Mouse (Mus musculus) midbrain, embryonic 15.5 days (tissue): ENCODE measurements around the gene Gm20388. TPM values are rescaled to one million over a fixed set of nuclear protein-coding genes. Genes with fewer than 3 reads are reported as not detected.

Experiments
- ATAC-seq: fragments of 200-750 bp; cut with Nextera tagmentation; replicated peaks from 2 replicates; pipeline ENCODE4 v1.8.0; 2017; ENCODE audit warnings: moderate TSS enrichment
- H3K27ac ChIP-seq: fragments of 300-500 bp; sonication (generic); 2 replicates; pipeline ENCODE4 v1.5.1; 2015; ENCODE audit warnings: mild to moderate bottlenecking, inconsistent platforms
- H3K27me3 ChIP-seq: fragments of 300-500 bp; sonication (generic); replicated peaks from 2 replicates; pipeline ENCODE4 v1.6.1; 2015; ENCODE audit warnings: inconsistent platforms
- H3K36me3 ChIP-seq: fragments of 300-500 bp; sonication (generic); replicated peaks from 2 replicates; pipeline ENCODE4 v1.6.1; 2015; ENCODE audit warnings: inconsistent platforms
- H3K4me1 ChIP-seq: fragments of 300-500 bp; sonication (generic); 2 replicates; pipeline ENCODE4 v1.6.1; 2015; ENCODE audit warnings: inconsistent platforms
- H3K4me2 ChIP-seq: fragments of 300-500 bp; sonication (generic); 2 replicates; pipeline ENCODE4 v1.6.1; 2015; ENCODE audit warnings: inconsistent platforms, mild to moderate bottlenecking, moderate library complexity
- H3K4me3 ChIP-seq: fragments of 300-500 bp; sonication (generic); 2 replicates; pipeline ENCODE4 v1.5.1; 2015; ENCODE audit warnings: mild to moderate bottlenecking, inconsistent platforms
- H3K9ac ChIP-seq: fragments of 300-500 bp; sonication (generic); 2 replicates; pipeline ENCODE4 v1.6.1; 2015; ENCODE audit warnings: mild to moderate bottlenecking, inconsistent platforms
- H3K9me3 ChIP-seq: fragments of 300-500 bp; sonication (generic); 2 replicates; pipeline ENCODE4 v1.6.1; 2016; ENCODE audit warnings: inconsistent platforms
- WGBS: fragments of 180-500 bp; shearing (Covaris S2); methylation state at CpG from one replicate; pipeline ENCODE4 v1.1.7; 2015; ENCODE audit warnings: mixed read lengths; 5-methylcytosine and 5-hydroxymethylcytosine counted together
- polyA plus RNA-seq: library from polyadenylated mRNA; unstranded; fragments of >200 nt; fragmentation: Nextera tagmentation; extraction: Ambion mirVana; gene quantifications from 2 replicates; pipeline ENCODE4 v1.2.1, GENCODE M21; 2015

Gene Gm20388
- polyA plus RNA-seq, 1 experiment from 2014 or later, result 5.6 TPM

- Histone ChIP-seq H3K27me3 (no peaks in the 10 kb centered on the region), H3K36me3 (peaks cover 10% of the 10 kb centered on the region; the same call in 1 of the 2 replicates), H3K4me1 (no peaks in the 10 kb centered on the region), H3K9ac (no peak overlapping the region), H3K4me3 (no peak overlapping the region), H3K9me3 (no peaks in the 10 kb centered on the region), H3K27ac (no peak overlapping the region), H3K4me2 (no peak overlapping the region)
- ATAC-seq, result no peak
- WGBS, result 78% methylated on average over 6 of the region's 6 CpGs
These were observed 2111.6 kb downstream of the Gm20388 start for GRCm38 (mm10) chr8:122022274-122022673.

DNA sequence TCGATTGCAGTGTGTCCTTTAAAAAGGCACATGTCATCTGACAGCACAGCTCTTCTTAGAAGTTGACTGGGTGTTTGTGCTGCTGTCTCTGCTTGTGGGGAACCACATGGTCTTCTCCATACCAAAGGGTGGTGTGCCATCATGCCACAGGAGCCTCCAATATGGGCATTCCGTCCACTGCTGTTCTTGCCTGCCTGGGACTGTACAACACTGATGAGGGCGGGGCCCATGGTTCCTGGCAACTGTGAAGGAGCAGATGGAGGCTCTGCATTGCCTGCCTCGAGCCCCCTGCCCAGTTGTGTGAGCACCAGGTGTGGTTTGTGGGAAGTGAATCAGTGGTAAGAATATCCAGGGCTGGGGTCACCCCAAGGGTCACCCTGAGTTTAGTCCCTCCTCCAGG is 2112.1 kb downstream of the Gm20388 start:
- H3K27ac ChIP-seq, result no peak overlapping the region
- no peaks in the 10 kb centered on the region for H3K27me3 ChIP-seq
- no peaks in the 10 kb centered on the region for H3K4me1 ChIP-seq
- no peaks in the 10 kb centered on the region for H3K9me3 ChIP-seq
- H3K4me3 ChIP-seq, result no peak overlapping the region
- peaks cover 10% of the 10 kb centered on the region; the same call in 1 of the 2 replicates for H3K36me3 ChIP-seq
- no peak overlapping the region for H3K9ac ChIP-seq
- ATAC-seq, result no peak
- 75% methylated on average over 4 of the region's 4 CpGs for WGBS
- no peak overlapping the region for H3K4me2 ChIP-seq

DNA sequence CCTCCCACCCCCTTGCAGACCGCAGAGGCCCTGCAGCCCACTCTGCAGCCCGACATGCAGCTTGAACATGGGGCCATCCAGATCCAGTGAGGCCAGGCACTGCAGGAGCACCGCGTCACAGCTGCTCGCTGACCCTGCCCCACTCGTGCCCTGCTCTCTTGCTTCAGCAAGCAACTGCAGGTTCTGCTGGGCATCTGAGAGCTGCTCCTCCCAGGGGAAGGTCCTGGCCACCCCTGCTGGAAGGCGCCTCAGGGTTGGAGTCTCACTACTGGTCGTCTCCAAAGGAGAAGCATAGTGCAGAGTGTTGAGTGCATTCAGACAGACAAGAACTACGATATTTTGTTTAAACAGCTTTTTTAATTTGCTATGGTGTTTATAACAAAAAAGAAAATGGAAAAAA is 2114.9 kb downstream of the Gm20388 start:
- WGBS, result 88% methylated on average over 9 of the region's 9 CpGs
- no peaks in the 10 kb centered on the region for H3K27me3 ChIP-seq
- ATAC-seq, result no peak
- H3K4me3 ChIP-seq, result no peak overlapping the region
- no peak overlapping the region for H3K9ac ChIP-seq
- H3K4me1 ChIP-seq, result peaks cover 2% of the 10 kb centered on the region
- no peak overlapping the region for H3K27ac ChIP-seq
- peaks cover 10% of the 10 kb centered on the region; the same call in 1 of the 2 replicates for H3K36me3 ChIP-seq
- H3K4me2 ChIP-seq, result no peak overlapping the region
- no peaks in the 10 kb centered on the region for H3K9me3 ChIP-seq

DNA sequence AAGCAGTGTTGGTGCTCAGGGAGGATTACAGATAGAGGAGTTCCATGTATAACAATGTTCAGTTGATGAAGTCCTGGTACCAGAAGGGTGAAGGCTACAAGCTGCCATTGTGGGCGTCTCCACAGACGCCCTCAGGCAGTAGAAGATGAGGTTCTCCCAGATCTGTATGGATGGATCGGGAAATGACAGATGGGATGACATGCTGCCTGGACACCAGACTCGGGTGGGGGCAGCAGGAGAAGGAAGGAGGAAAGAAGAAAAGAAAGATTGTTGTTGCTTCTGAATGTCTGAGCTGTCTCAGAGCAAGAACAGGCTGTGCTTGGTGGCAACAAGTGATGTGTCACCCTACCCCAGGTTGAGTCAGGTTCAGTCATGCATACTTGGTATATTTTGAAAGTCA is 2117.5 kb downstream of the Gm20388 start:
- Histone ChIP-seq H3K27ac (no peak overlapping the region), H3K4me3 (no peak overlapping the region), H3K9me3 (no peaks in the 10 kb centered on the region), H3K36me3 (peaks cover 10% of the 10 kb centered on the region; the same call in 1 of the 2 replicates), H3K4me2 (no peak overlapping the region), H3K4me1 (peaks cover 13% of the 10 kb centered on the region), H3K27me3 (no peaks in the 10 kb centered on the region), H3K9ac (no peak overlapping the region)
- no peak for ATAC-seq
- WGBS, result 85% methylated on average over 4 of the region's 4 CpGs

DNA sequence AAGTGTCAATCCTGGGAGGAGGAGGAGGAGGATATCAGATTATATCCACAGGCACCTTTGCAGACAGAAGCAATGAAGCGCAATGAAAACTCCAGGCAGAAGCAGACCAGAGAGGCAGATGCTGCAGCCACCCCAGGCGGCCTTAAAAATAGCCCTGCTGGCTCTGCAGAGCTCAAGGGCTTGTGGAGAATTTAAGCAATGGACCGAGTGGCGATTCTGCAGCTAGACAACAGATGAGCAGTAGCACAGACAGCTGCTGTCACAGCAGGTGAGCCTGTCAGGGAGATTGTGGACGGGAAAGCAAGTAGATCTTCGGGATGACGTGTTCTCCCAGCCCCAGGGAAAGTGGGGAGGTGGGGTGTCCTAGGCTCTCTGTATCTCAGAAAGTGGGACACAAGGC is 2120.3 kb downstream of the Gm20388 start:
- peak overlapping the region; percentile 20; the same call in 1 of the 2 replicates for H3K27ac ChIP-seq
- no peaks in the 10 kb centered on the region for H3K9me3 ChIP-seq
- H3K9ac ChIP-seq, result no peak overlapping the region; the same call in 1 of the 2 replicates
- H3K36me3 ChIP-seq, result peaks cover 3% of the 10 kb centered on the region; the same call in 1 of the 2 replicates
- H3K4me1 ChIP-seq, result peaks cover 13% of the 10 kb centered on the region
- no peaks in the 10 kb centered on the region for H3K27me3 ChIP-seq
- no peak overlapping the region for H3K4me3 ChIP-seq
- H3K4me2 ChIP-seq, result no peak overlapping the region
- no peak for ATAC-seq
- 22% methylated on average over 7 of the region's 7 CpGs for WGBS

DNA sequence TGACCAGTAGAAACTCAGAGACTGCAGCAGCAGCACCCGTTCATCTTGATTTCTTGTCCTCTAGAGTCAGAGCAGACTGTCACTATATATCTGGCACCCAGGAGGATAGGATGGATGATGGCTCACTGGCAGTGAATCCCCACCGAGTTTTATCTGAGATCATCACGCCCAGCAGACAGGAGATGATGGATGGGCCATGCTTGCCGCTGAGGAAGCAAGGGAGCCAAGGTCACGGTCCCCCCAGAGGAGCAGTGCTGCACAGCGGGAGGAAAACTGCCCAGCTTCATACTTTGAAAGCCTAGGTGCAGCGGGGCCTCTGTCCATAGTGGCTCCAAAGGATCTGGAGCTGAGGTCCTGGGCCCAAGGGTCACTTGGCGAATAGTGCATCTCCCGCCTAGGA is 2122.1 kb downstream of the Gm20388 start:
- WGBS, result 76% methylated on average over 9 of the region's 9 CpGs
- Histone ChIP-seq H3K4me2 (no peak overlapping the region), H3K27me3 (no peaks in the 10 kb centered on the region), H3K27ac (no peak overlapping the region), H3K4me3 (no peak overlapping the region), H3K4me1 (peaks cover 13% of the 10 kb centered on the region), H3K9me3 (no peaks in the 10 kb centered on the region), H3K36me3 (no peaks in the 10 kb centered on the region), H3K9ac (no peak overlapping the region)
- ATAC-seq, result no peak

GRCm38 (mm10) chr8:122035543-122035942 is 2124.9 kb downstream of the Gm20388 start:
- Histone ChIP-seq H3K27me3 (no peaks in the 10 kb centered on the region), H3K4me1 (peaks cover 11% of the 10 kb centered on the region), H3K9ac (no peak overlapping the region), H3K9me3 (no peaks in the 10 kb centered on the region), H3K4me2 (no peak overlapping the region), H3K27ac (no peak overlapping the region), H3K4me3 (no peak overlapping the region), H3K36me3 (no peaks in the 10 kb centered on the region)
- 77% methylated on average over 7 of the region's 7 CpGs for WGBS
- no peak for ATAC-seq

DNA sequence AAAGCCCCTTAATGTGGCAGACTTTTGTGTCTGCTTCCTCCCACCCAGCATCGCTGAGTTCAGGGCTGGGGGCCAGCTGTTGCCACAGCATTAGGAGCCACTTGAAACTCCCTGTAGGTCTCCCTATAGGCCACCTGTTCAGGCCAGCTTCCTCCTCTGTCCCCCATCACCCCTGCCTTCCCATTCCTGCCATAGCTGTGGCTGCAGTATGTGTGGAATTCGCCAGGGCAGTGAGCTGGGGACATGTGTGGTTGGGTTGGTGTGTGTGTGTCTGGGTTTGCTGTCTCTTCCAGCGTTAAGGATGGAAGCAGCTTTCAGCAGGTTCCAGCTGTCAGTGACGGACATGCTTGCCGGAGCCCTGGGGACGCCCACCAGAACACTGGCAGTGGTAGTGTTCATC is 2125.7 kb downstream of the Gm20388 start:
- H3K27ac ChIP-seq, result no peak overlapping the region
- H3K4me3 ChIP-seq, result no peak overlapping the region
- no peaks in the 10 kb centered on the region for H3K36me3 ChIP-seq
- H3K9me3 ChIP-seq, result no peaks in the 10 kb centered on the region
- H3K27me3 ChIP-seq, result no peaks in the 10 kb centered on the region
- H3K4me2 ChIP-seq, result no peak overlapping the region
- 79% methylated on average over 6 of the region's 6 CpGs for WGBS
- no peak overlapping the region for H3K9ac ChIP-seq
- no peak for ATAC-seq
- peaks cover 5% of the 10 kb centered on the region; the same call in 1 of the 2 replicates for H3K4me1 ChIP-seq

GRCm38 (mm10) chr8:122037279-122037678 is 2126.6 kb downstream of the Gm20388 start:
- no peak for ATAC-seq
- Histone ChIP-seq H3K27me3 (no peaks in the 10 kb centered on the region), H3K36me3 (no peaks in the 10 kb centered on the region), H3K9me3 (no peaks in the 10 kb centered on the region), H3K4me1 (no peaks in the 10 kb centered on the region), H3K9ac (no peak overlapping the region), H3K4me3 (no peak overlapping the region), H3K4me2 (no peak overlapping the region), H3K27ac (no peak overlapping the region)
- 78% methylated on average over 7 of the region's 7 CpGs for WGBS

DNA sequence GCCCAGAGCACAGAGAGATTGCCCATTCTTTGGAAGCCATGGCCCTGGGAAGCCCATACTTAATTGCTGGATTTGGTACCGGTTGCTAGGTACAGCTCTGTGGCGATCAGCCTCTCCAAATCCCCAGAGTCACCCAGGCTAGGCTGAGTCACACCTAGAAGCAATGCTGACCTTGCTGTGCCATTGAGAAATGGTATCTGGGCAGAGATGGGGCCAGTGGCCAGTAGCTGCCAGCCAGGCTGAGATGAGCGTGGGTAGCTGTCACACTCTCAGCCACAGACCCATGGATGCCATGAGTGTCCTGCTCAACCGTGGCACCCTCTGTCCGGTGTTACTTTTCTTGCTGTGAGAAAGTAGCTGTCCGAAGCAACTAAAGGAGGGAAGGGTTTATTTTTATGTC is 2127.4 kb downstream of the Gm20388 start:
- 88% methylated on average over 6 of the region's 6 CpGs for WGBS
- H3K4me1 ChIP-seq, result no peaks in the 10 kb centered on the region
- no peak overlapping the region for H3K4me3 ChIP-seq
- no peaks in the 10 kb centered on the region for H3K9me3 ChIP-seq
- no peak for ATAC-seq
- no peak overlapping the region for H3K9ac ChIP-seq
- H3K4me2 ChIP-seq, result no peak overlapping the region
- no peaks in the 10 kb centered on the region for H3K27me3 ChIP-seq
- H3K27ac ChIP-seq, result no peak overlapping the region
- H3K36me3 ChIP-seq, result no peaks in the 10 kb centered on the region

GRCm38 (mm10) chr8:122039452-122039851 is 2128.8 kb downstream of the Gm20388 start:
- 81% methylated on average over 4 of the region's 4 CpGs for WGBS
- no peak for ATAC-seq
- no peak overlapping the region for H3K4me2 ChIP-seq
- H3K9me3 ChIP-seq, result no peaks in the 10 kb centered on the region
- no peak overlapping the region for H3K4me3 ChIP-seq
- H3K36me3 ChIP-seq, result no peaks in the 10 kb centered on the region
- H3K27me3 ChIP-seq, result no peaks in the 10 kb centered on the region
- H3K4me1 ChIP-seq, result no peaks in the 10 kb centered on the region
- H3K9ac ChIP-seq, result no peak overlapping the region
- no peak overlapping the region for H3K27ac ChIP-seq

- Histone ChIP-seq H3K4me3 (no peak overlapping the region), H3K4me1 (no peaks in the 10 kb centered on the region), H3K27ac (no peak overlapping the region), H3K9me3 (no peaks in the 10 kb centered on the region), H3K36me3 (no peaks in the 10 kb centered on the region), H3K4me2 (no peak overlapping the region), H3K27me3 (no peaks in the 10 kb centered on the region), H3K9ac (no peak overlapping the region)
- 61% methylated on average over 15 of the region's 15 CpGs for WGBS
- ATAC-seq, result no peak
These were observed 2136.7 kb downstream of the Gm20388 start for GRCm38 (mm10) chr8:122047206-122047870.

- Histone ChIP-seq H3K9ac (no peak overlapping the region), H3K4me3 (no peak overlapping the region), H3K4me1 (no peaks in the 10 kb centered on the region), H3K9me3 (no peaks in the 10 kb centered on the region), H3K36me3 (no peaks in the 10 kb centered on the region), H3K27me3 (no peaks in the 10 kb centered on the region), H3K27ac (no peak overlapping the region), H3K4me2 (no peak overlapping the region)
- 93% methylated on average over 4 of the region's 4 CpGs for WGBS
- no peak for ATAC-seq
These were observed 2138.6 kb downstream of the Gm20388 start for GRCm38 (mm10) chr8:122049266-122049665.
